Mouse (Mus musculus) lung, postnatal 4 days (tissue): ENCODE measurements around the gene Arntl2.
"Not testable (repeated sequence)": the region's sequence is repeated elsewhere in the genome, so short reads cannot be mapped to it uniquely, and the experiment has no call there.

Experiments
- DNase-seq, 2 experiments: peaks; one replicate each; pipeline ENCODE4 v3.0.0; 2021

Gene Arntl2

DNA sequence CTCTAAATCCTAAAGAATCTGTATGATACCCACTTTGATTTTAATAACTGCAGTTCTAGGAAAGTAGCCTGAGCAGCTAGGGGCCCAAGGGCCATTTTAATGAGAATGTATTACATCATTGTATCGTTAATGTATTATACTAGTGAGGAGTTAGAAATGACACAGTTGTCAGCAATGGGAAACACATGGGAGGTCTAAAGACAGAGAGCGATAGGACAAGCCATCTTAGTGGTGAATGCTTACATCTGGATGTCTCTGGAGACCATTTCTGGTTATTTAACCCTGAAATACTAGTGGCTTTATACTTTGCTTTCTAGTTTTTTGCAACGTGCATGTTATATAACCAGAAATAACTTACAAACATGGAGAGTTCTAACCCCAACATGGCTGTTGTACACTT, 56.1 kb downstream of the Arntl2 start:
- DNase-seq = no peak

DNA sequence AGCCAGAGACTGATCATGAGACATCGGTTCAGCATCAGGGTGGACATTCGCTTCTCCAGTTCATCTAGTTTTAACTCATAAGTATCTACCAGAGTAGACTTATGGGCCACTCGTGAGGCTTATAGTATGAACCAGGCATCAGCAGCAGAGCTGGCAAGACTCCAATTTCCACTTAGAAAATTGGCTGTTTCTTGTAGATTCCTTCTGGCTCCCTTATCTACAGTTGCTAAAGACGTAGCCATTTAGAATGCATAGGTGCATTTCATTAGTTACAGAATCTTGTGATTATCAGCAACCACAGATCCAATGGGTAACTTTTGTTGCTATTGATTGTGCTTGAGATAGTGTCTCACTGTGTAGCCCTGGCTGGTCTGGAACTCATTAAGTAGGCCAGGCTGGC, 56.9 kb downstream of the Arntl2 start:
- DNase-seq = no peak

DNA sequence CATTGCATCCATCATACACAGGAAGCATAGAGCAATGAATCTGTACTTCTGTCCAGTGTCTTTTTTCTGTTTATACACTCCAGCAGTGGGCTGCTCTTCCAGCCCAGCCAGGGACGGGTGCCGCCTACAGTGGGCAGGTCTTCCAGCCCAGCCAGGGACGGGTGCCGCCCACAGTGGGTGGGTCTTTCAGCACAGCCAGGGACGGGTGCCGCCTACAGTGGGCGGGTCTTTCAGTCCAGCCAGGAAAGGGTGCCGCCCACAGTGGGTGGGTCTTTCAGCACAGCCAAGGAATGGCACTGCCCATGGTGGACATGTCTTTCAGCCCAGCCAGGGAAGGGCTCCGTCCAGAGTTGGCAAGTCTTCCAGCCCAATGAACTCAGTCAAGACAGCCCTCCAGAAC, 59.3 kb downstream of the Arntl2 start:
- no peak for DNase-seq

DNA sequence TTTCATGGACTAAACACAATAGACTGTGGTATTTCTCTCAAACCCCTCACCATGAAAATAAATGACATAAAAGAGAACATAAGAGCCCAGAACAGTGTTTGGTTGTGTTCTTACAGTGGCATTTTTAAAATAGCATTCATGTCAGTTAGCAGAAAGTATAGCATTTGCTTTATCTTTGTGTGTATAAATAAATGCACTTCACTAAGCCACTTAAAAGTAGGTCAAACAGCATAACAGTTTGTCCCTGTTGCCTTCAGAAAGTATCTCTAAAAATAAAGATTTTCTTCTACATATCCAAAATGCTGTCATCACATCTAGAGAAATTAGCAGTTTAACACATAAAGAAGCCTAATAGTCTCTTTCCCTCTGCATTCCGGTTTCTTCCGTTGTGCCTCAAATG, 61.5 kb downstream of the Arntl2 start:
- DNase-seq = no peak

DNA sequence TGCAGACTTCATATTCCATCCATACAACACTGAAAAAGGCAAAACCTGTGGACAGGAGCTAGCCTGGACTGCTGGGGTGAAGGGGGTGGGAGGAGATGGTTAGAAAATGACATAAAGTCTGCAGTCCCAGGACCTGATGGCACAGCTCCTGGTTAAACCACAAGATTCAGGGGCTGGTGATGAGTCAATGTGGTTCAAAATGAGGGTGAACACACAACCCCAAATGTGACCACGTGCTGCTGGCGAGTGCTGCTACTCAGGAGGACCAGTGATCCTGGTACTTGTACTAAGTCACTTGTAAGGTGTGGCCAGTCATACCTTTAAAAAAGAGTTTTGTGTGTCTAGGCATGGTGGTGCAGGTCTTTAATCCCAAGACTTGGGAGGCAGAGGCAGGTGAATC, 67.3 kb downstream of the Arntl2 start:
- DNase-seq = no peak

DNA sequence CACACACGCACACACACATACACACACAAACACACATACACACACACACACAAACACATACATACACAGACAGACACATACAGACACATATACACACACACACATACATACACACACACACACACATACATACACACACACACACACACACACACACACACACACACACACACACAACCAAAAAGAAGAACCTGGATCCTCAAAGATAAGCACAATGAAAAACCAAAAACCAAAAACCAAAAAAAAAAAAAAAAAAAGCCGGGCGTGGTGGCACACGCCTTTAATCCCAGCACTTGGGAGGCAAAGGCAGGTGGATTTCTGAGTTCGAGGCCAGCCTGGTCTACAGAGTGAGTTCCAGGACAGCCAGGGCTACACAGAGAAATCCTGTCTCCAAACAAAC, 68.5 kb downstream of the Arntl2 start:
- DNase-seq = not testable (repeated sequence)

DNA sequence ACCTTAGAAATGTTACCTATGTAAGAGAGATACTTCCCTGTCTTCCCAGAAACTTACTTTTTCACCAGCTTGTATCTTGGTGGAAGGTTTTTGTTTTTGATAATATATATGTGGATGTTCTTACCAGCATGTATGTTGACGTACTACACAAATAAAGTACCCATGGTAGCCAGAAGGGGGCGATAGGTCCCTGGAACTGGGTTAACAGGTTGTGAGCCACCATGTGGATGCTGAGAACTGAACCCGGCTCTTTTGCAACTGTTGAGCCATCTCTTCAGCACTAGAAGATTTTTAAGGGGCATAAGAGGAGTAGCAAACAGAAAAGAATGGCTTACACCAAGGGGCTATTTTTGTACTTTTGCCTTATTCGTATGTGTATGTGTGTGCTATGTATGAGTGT, 69.8 kb downstream of the Arntl2 start:
- no peak for DNase-seq

DNA sequence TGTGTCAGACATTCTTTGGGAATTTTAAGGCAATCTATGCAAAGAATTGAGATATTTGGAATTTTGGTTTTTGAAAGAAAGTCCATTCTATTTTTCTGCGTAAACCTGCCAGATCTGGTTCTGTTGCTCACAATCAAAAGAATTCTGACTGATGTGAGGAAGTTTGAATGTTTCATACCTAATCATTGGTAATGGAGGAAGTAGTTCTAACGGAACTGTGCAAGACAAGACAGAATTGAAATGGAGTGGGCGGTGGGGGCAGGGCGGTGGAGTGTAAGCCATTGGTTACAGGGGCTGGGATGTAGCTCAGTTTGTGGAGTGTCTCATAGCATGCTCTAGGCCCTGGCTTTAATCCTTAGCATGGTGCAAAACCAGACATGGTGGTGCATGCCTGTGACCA, 76.1 kb downstream of the Arntl2 start:
- no peak for DNase-seq

DNA sequence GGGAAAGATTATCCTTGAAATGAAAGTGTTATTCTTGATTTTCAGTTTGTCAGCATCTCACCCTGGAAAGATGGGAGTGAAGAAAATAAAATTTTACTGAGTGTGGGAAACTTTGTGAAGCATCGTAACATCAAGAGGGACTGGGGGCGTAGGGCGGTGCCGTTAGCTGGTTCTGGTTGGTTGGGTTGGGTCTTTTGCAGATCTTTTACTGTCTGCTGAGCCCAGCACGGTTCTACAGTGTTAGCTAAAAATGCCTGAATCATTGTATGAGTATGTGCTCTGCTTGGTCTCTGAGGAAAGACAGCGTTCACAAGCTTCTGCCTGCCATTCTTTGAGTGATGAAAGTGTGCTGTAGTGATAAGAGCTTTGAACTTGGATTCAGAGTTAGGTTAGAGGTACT, 78.6 kb downstream of the Arntl2 start:
- DNase-seq = no peak

DNA sequence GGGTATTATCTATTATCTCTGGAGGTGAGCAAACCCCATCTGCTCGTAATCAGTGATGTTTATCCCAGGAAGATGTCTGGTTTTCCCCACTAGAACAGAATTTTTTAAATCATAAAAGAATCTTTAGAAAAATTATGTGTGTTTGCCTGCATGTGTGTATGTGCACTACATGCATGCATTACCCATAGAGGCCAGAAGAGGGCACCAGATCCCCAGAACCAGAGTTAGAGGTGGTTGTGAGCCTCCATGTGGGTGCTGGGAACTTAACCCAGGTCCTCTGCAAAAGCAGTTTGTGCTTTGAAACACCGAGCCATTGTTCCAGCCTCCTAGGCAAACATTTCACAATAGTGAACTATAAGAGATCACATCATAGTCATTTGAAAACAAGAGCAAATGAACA, 81.0 kb downstream of the Arntl2 start:
- no peak for DNase-seq

DNA sequence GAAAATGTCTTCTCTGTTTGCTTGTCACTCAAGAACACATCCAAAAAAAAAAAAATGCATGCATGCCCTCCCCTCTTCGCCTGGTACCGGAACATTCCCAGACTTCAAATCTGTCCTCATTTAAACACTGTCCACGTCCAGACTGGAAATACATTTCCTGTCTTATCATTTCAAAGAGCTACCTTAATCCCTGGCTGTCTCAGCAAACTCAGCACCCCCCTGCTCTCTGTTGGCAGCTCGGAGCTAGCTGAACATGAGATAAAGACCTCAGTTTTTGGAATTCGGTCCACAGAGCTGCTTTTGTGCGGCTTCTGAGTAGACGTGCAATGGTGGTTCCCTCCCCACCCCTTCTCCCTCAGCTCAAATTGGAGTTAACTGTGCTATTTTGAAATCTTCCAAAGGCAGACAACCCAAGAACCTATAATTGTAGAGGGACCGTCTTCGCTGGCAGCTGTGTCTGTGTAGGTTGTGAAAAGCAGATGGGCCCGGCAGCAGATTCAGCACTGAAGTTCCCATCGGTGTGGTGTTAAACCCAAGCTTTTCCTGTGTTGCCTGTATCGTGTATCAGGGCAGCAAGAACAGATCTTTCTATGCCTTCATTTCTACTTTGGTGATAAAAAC, 81.7 kb downstream of the Arntl2 start:
- no peak for DNase-seq

DNA sequence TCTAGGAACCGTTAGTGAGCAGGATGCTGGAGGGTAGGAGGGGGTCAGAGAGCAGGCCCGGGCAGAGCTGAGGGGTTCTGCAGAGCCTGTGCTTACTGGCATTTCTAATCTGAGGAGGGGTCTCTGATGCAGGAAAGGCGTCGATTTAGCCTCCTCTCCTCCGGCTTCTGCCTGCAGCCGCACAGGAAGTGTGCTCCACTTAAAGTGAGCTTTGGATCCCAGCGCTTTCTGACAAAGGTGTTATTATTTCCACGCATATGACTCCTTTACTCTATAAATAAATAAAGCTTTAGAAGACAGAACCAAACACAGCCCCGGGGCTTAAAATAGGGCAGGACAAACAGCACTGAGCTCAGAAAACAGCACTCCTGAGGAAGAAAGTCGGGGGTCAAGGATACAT, 83.1 kb downstream of the Arntl2 start:
- DNase-seq = no peak

DNA sequence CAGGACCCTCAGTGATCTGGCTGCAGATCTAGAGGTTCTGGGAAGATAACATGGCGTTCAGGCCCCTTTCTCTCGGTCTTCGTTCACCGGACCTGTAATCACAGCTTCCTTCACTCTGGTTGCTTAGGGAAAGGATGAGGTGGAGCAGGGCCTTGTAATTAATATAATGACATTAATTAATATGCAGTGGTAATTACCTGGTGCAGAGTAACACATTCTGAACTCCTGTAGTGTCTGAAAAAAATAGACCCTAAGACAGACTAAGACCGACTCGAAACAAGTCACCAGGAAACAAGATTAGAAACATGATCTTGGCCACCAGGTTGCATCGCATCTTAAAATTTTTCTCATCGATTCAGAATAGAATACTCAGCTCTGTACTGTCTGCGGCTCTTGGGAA, 84.0 kb downstream of the Arntl2 start:
- no peak for DNase-seq

DNA sequence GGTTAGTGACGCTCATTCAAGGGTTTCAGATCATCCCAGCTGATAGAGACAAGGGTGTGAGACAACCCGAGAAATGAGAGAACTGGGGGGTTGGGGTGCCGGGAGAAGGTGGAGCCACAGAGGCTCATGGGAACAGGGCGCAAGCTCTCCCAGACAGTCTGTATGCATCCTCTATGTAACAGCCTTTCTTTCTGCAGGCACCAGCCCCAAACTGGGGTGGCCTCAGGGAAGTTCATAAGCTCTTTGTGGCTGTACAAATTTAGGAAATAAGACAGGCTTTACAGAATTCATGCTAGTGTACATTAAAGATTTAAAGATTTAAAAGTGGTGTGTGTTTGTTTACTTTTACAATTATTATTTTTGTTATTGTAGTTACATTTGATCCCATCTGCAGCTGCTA, 84.4 kb downstream of the Arntl2 start:
- no peak for DNase-seq

DNA sequence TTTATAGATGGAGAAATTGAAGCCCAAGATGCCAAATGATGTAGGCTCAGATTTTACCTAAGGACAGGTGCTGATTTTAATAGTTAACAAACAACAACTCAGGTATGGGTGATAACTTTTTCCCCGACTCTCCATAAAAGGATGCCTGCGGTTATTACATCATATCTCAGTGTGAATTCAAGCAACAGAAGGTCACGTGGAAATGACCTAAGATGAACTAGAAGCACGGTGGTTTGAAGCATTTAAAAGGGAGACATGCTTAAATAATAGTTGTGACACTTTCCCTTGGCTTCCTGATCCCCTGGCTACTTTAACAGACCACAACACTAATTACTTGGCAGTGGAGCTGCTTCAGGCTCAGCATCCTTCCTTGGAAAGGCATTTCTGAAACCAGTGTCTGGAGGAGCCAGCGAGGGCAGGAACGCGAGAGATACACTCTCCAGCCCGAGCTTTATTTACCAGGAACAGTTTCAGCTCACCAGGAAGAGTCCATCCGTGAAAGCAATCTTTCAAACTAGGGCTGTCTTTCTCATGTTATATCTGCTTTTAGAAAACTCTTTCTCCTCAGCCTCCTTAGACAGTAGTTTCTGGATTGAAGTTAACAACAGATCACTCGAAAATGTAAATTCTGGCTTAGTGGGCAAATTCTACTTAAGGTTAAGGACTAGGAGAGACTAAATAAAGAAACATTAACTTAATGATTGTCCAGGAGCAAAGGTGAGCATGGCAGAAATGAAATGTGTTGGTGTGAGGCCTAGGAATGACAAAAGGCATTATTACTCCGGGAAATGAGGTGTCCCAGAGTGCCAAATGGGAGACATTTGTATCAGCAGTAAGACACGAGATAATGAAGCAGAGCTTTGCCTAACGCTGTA, 86.3 kb downstream of the Arntl2 start:
- no peak for DNase-seq
